Mouse (Mus musculus): Measurements from ENCODE around the gene Pogk.

Pogk gene

DNA sequence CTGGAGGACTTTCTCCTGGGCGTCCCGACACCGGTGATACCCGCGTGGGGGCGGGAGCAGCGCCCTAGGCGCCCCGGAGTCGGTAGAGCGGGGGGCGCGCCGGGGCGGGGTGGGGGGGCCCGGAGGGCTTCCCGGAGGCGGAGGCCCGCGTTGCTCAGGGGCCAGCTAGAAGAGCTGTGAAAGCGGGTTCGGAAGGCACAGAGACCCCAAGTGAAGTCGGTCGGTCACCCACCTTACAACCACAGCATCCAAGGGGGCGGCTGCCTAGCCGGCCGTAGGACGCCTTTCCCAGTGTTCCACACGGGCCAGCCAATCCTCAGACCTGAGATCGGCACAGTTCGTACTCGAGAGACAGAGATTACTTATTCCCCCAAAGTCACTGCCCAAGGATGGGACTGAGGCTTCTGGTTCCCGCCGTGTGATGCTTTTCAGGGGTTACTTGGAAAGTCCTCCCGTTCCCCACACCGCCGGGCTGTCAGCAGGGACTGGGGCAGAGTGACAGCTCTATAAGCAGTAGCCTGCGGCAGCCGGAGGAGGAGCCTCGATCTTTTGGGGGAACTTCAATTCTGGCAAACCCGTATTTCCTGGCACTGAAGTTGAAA lies 29.9 kb downstream of the Pogk start:
- DNase-seq (ENCODE audit: low spot score in 2 of 2) = peak; percentile 42 to 48

GRCm38 (mm10) chr1:166379013-166379629 lies 30.5 kb downstream of the Pogk start, which contains the start of gene Tada1:
Gene Tada1 (plus strand): TSS chr1:166379097.
- peak; percentile 86 to 98 for DNase-seq (ENCODE audit: low spot score in 2 of 2)

DNA sequence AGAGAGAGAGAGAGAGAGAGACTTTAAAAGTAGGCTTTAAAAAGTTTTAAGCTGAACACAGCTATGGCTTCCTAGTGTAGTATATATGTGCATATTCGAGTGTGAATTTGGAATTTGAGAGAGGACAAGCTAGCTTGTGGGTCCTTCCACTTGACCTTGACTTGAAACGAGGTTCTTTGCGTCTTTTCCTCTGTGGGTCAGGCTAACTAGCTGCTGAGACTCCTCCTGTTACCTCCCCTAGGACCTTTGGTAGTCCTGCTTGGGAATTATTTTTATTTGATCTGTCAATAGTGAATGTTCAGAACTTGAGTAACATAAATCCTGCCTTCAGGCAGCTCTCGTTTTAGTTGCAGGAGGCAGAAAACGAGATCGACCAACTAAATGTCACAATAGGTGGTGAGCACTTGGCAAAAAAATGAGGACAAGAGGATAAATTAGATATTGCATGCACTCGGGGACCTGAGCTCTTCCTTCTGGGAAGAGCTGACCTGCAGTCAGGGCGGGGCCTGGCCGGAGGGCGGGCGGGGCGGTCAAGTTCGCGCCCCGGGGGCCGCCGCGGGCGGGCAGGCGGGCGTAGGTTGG lies 31.1 kb downstream of the Pogk start:
- no peak for DNase-seq (ENCODE audit: low spot score in 2 of 2)

DNA sequence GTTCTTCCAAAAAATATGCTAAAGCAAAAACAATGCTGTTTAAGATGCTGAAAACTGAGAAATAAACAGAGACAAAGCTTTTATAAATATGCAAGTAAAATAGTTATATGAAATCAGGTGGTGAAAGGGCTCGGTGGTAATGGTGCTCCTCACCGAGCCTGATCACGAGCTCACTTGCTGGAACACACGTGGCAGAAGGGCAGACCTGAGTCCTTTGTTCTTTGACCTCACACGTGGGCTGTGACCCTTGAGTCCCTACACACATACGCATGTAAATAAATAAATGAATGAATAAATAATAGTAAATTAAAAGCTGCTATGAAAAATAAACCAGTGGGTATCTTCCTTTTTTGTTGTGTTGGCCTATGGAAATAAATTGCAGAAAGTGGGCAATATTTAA lies 32.5 kb downstream of the Pogk start:
- no peak for DNase-seq (ENCODE audit: low spot score in 2 of 2)

DNA sequence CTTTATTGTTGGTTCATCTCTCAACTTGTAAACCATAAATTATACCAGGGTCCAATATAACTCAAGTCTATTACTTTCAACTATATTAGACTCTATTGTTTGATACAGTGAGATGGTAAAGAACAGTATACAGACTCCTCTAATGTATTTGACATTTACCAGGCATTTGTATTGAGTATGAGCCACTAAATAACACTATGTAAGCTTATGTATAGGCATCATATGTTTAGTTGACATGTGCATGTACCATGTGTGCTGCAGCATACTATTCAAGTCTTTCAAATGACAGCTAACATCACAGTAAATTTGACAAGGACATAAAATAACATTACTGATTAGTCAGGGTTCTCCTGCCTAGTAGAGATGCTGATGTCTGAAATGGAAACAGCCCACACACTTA lies 46.5 kb downstream of the Pogk start:
- DNase-seq (ENCODE audit: low spot score in 2 of 2) = no peak

GRCm38 (mm10) chr1:166362659-166363058 lies 47.0 kb downstream of the Pogk start:
- no peak for DNase-seq (ENCODE audit: low spot score in 2 of 2)

- no peak for DNase-seq (ENCODE audit: low spot score in 2 of 2)
Observed at GRCm38 (mm10) chr1:166361842-166362241, 47.8 kb downstream of the Pogk start.

DNA sequence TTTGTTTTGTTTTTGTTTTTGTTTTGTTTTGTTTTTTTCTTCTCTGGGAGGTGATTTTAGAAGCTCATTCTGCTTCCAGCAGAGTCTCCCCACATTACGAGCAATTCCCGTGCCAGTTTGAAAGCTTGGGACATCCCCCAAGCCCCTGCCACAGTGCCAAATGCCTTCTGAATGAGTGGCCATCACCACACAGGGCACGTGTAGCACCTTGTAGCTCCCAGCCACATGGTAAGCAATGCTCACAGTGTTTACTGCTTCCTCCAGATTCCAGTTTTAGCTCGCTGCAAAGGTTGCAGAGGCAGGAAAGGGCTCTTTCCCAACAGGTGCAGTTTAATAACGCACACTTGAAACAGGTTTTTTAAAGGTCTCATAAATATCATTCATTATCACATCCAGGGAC lies 48.8 kb downstream of the Pogk start:
- no peak for DNase-seq (ENCODE audit: low spot score in 2 of 2)

DNA sequence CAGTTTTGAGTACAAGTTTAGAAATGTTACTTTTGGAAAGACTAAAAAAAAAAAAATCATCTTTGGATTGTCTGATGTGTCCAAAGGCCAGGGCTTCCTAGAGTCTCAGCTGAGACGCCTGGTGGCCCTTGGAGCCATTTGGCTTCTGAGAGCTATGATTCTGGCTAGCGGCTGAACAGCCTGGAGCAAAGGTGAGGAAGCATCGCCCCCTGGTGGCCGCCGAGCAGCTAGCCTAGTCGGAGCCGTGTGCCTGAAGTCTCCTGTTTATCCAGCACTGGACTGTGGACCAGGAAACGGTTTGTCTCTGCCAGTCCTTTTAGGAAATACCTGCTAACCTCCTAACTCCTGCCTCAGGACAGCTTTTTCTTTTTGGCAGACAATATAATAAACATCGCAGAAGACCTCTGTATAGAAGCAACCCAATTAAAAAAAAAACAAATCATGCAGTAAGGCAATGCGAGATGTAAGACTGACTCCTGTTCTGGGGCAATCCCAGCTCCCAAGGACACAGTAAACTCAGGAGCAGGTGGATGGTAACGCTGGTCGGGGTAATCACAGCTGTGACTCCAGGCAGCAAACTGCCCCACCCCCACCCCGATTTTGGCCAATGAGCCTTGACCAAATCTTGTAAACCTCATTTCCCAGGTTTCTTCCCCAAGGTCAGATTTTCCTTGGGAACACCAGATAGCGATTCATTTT lies 49.4 kb downstream of the Pogk start:
- peak; percentile 90 to 93 for DNase-seq (ENCODE audit: low spot score in 2 of 2)

GRCm38 (mm10) chr1:166349751-166350150 lies 59.9 kb downstream of the Pogk start:
- DNase-seq (ENCODE audit: low spot score in 2 of 2) = no peak

DNA sequence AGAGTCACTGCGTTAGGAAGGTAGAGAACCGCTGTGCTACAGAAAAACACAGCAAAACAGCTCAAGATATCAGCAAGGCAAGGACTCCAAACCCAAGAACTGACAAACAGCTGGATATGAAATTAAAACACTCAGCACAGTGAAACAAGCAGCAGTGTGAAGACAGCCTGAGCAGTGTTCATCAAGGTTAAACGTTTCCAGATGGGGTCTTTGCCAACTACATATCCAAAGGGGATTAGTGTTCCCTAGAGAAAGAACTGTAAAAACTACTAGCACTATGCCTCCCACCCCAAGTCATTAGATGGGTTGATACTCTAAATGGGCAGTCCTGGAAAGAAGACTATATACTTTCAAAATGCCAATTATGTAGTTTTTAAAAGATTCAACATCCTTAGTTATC lies 60.3 kb downstream of the Pogk start:
- no peak for DNase-seq (ENCODE audit: low spot score in 2 of 2)

- DNase-seq (ENCODE audit: low spot score in 2 of 2) = no peak
Observed at GRCm38 (mm10) chr1:166346906-166347305, 62.8 kb downstream of the Pogk start.

DNA sequence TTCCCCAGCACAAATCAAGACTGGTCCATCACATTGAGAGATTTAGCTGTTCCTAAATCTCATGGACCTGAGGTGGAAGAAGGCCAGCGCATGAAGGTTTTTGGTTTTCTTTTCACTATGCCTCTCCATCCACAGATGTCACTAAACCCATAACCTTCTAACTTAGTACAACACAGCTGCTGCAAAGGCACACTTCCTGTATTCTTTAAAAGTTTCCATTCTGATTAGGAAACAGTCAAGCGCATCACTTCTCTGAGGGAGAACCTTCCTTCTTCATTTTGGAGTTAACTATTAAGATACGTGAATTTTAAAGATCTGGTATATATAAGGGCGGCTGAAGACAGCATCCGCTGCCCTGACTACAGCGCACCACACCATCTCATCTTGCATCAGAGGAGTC lies 64.1 kb downstream of the Pogk start:
- no peak for DNase-seq (ENCODE audit: low spot score in 2 of 2)

DNA sequence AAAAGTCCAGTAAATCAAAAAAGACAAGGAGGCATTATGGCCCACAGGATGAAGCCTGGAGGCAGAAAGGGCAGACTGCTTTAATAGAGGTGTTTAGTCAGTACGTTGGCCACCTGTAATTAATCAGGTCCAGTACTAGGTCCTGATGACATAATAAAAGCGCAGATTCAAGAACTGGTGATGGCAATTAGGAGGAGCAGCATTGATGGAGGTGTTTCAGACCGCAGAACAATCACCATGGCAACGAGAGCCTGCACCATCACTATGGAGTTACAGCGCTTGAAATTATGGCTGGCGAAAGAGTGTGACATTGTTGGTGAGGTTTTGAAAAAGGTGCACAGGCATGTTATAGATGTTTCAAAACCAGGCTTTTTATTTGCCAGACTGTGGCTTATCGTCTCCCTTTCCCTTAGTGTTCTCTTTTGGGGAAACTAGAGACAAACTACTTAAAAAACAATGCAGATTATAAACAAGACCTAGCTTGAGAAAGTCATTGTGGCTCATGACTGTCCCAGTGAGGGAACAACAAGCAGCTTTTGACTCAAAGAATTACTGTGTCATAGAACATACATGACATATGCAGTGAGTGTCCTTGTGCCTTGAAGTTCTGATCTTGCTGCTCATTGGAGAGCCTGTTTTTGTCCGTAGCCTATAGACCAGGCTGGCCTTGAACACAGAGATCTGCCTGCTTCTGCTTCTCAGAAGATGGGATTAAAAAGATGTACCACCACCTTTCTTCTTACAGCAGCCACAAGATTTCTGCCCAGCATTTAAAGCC lies 65.2 kb downstream of the Pogk start:
- no peak for DNase-seq (ENCODE audit: low spot score in 2 of 2)

DNA sequence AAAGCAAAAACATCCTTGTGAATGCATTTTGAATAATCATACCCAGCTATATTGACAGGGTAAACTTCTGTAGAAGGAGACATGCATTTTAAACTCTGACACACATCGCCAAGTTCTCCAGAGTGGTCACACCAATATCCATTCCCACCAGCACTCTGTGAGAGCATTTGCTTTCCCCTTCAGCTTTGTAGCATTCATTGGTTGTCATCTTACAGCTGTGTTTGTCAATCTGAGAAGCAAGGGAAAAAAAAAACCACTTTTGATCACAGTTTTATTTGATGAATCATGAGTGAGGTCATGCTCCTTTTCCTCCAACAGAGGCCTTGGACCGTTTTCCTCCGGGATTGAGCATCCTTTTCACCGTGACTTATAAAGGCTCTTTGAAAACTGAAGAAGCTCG lies 66.1 kb downstream of the Pogk start:
- DNase-seq (ENCODE audit: low spot score in 2 of 2) = no peak

GRCm38 (mm10) chr1:166342539-166342938 lies 67.1 kb downstream of the Pogk start:
- no peak for DNase-seq (ENCODE audit: low spot score in 2 of 2)

GRCm38 (mm10) chr1:166342060-166342459 lies 67.6 kb downstream of the Pogk start:
- DNase-seq (ENCODE audit: low spot score in 2 of 2) = no peak

GRCm38 (mm10) chr1:166339110-166339509 lies 70.6 kb downstream of the Pogk start:
- no peak for DNase-seq (ENCODE audit: low spot score in 2 of 2)

Data from cerebellum, postnatal 4 days (tissue).